Mouse (Mus musculus) cortical plate, adult 2 months (tissue): ENCODE measurements around the gene Trim3.

Experiments used
- CTCF ChIP-seq: fragments of 200-500 bp; IDR thresholded peaks from 2 replicates; pipeline ENCODE4 v1.5.1; 2011; ENCODE audit warnings: mild to moderate bottlenecking, control low read depth, low read length; ENCODE audit not compliant: insufficient read depth; ENCODE audit errors: extremely low read depth
- POLR2A ChIP-seq: fragments of 200-500 bp; IDR thresholded peaks from 2 replicates; pipeline ENCODE4 v1.6.1; 2011; ENCODE audit warnings: mild to moderate bottlenecking, low read length, control low read depth; ENCODE audit not compliant: insufficient read depth; ENCODE audit errors: extremely low read depth

DNA sequence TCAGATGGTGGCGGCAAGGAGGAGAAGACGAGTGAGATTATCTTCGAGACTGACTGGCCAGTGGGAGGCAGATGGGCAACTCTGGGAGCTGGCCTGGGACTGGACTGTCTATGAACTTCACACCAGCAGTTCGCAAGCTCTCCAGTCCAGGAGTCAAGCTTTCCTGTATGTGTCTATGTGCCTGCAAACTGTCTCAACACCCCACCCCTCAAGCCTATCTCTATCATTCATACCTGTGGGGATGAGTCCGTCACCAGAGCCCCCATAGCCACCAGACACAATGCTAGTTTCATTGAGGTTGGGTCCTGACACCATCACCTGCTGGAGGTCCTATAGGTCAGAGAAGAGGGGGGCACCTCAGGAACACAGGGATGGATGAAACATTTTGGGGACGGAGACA is 5.4 kb upstream of the Trim3 start:
- TF ChIP-seq CTCF = no peak
- TF ChIP-seq POLR2A = no peak
